Mouse (Mus musculus) kidney, adult 2 months (tissue): ENCODE results near the gene Dab2. TPM values are rescaled to one million over a fixed set of nuclear protein-coding genes. Genes with fewer than 3 reads are reported as not detected.

Experiments
- DNase-seq: peaks from one replicate; pipeline ENCODE4 v3.0.0; 2021
- H3K27ac ChIP-seq: fragments of 200-500 bp; 2 replicates; pipeline ENCODE4 v1.5.1; 2012; ENCODE audit warnings: low read depth, low read length, control low read depth, inconsistent platforms; ENCODE audit not compliant: insufficient read depth
- H3K27me3 ChIP-seq: fragments of 200-500 bp; replicated peaks from 2 replicates; pipeline ENCODE4 v1.6.1; 2012; ENCODE audit warnings: mild to moderate bottlenecking, moderate library complexity, low read length, inconsistent platforms; ENCODE audit not compliant: control insufficient read depth, insufficient read depth
- H3K36me3 ChIP-seq: fragments of 200-500 bp; 2 replicates; pipeline ENCODE4 v1.6.1; 2012; ENCODE audit warnings: mild to moderate bottlenecking, moderate library complexity, low read length, inconsistent platforms; ENCODE audit not compliant: control insufficient read depth, insufficient read depth
- H3K4me1 ChIP-seq: fragments of 200-500 bp; 2 replicates; pipeline ENCODE4 v1.6.1; 2011; ENCODE audit warnings: low read length; ENCODE audit not compliant: control insufficient read depth, insufficient read depth
- H3K4me3 ChIP-seq: fragments of 200-500 bp; 2 replicates; pipeline ENCODE4 v1.5.1; 2011; ENCODE audit warnings: mild to moderate bottlenecking, low read depth, low read length, control low read depth; ENCODE audit not compliant: insufficient read depth
- CTCF ChIP-seq: fragments of 200-500 bp; conservative IDR thresholded peaks from 2 replicates; pipeline ENCODE4 v1.5.1; 2011; ENCODE audit warnings: low read depth, mild to moderate bottlenecking, control low read depth, low read length, moderate library complexity, mixed read lengths; ENCODE audit not compliant: insufficient read depth, insufficient read length
- POLR2A ChIP-seq: fragments of 200-500 bp; IDR thresholded peaks from one replicate; pipeline ENCODE4 v1.6.1; 2011; ENCODE audit warnings: low read depth, low read length, control low read depth
- WGBS: fragments of 180-500 bp; shearing (Covaris S2); methylation state at CpG from one replicate; pipeline ENCODE4 v1.1.7; 2018; 5-methylcytosine and 5-hydroxymethylcytosine counted together
- polyA plus RNA-seq: library from polyadenylated mRNA; depleted of rRNA; stranded (reverse); fragments of >200 nt; gene quantifications from 2 replicates; pipeline ENCODE4 v1.2.3, GENCODE M21; 2012

The Dab2 gene
- polyA plus RNA-seq, 1 experiment, result 281 TPM

- H3K4me3 ChIP-seq, result no peak overlapping the region
- H3K27ac ChIP-seq, result no peak overlapping the region
- H3K4me1 ChIP-seq, result no peaks in the 10 kb centered on the region
- 37% methylated on average over 11 of the region's 11 CpGs for WGBS
- no peaks in the 10 kb centered on the region for H3K27me3 ChIP-seq
- DNase-seq, result peak; percentile 62
- H3K36me3 ChIP-seq, result no peaks in the 10 kb centered on the region
- no peak for TF ChIP-seq CTCF
- no peak for TF ChIP-seq POLR2A
Observed at GRCm38 (mm10) chr15:6278606-6279468, 20.8 kb upstream of the Dab2 start.

GRCm38 (mm10) chr15:6280021-6280451, 19.6 kb upstream of the Dab2 start:
- no peak for TF ChIP-seq CTCF
- no peak for TF ChIP-seq POLR2A
- no peak for DNase-seq
- no peaks in the 10 kb centered on the region for H3K27me3 ChIP-seq
- no peak overlapping the region for H3K4me3 ChIP-seq
- no peak overlapping the region for H3K27ac ChIP-seq
- 72% methylated on average over 4 of the region's 4 CpGs for WGBS
- no peaks in the 10 kb centered on the region for H3K4me1 ChIP-seq
- no peaks in the 10 kb centered on the region for H3K36me3 ChIP-seq

GRCm38 (mm10) chr15:6283249-6283648, 16.3 kb upstream of the Dab2 start:
- DNase-seq, result no peak
- no peak overlapping the region for H3K27ac ChIP-seq
- no peak overlapping the region for H3K4me3 ChIP-seq
- WGBS, result 69% methylated on average over 9 of the region's 9 CpGs
- TF ChIP-seq POLR2A, result no peak
- no peak for TF ChIP-seq CTCF
- no peaks in the 10 kb centered on the region for H3K36me3 ChIP-seq
- H3K27me3 ChIP-seq, result no peaks in the 10 kb centered on the region
- H3K4me1 ChIP-seq, result no peaks in the 10 kb centered on the region

- Histone ChIP-seq H3K36me3 (no peaks in the 10 kb centered on the region), H3K27me3 (no peaks in the 10 kb centered on the region), H3K4me3 (no peak overlapping the region), H3K27ac (no peak overlapping the region), H3K4me1 (peaks cover 11% of the 10 kb centered on the region)
- DNase-seq, result no peak
- TF ChIP-seq CTCF (no peak), POLR2A (no peak)
- WGBS, result 64% methylated on average over 2 of the region's 2 CpGs
Observed at GRCm38 (mm10) chr15:6296071-6296470, 3.5 kb upstream of the Dab2 start.

- no peaks in the 10 kb centered on the region for H3K36me3 ChIP-seq
- no peak overlapping the region for H3K4me3 ChIP-seq
- H3K4me1 ChIP-seq, result peaks cover 11% of the 10 kb centered on the region
- H3K27ac ChIP-seq, result no peak overlapping the region
- 59% methylated on average over 3 of the region's 3 CpGs for WGBS
- DNase-seq, result no peak
- no peaks in the 10 kb centered on the region for H3K27me3 ChIP-seq
- TF ChIP-seq CTCF (no peak), POLR2A (no peak)
Observed at GRCm38 (mm10) chr15:6298726-6299125, 862 bp upstream of the Dab2 start.

- Histone ChIP-seq H3K27me3 (no peaks in the 10 kb centered on the region), H3K36me3 (no peaks in the 10 kb centered on the region), H3K4me1 (peaks cover 13% of the 10 kb centered on the region), H3K27ac (peak overlapping the region; percentile 78), H3K4me3 (peak overlapping the region; percentile 35)
- WGBS, result 52% methylated on average over 4 of the region's 4 CpGs
- TF ChIP-seq POLR2A (no peak), CTCF (no peak)
- DNase-seq, result peak; percentile 86
Observed at GRCm38 (mm10) chr15:6302219-6302618, 2.6 kb downstream of the Dab2 start.

- TF ChIP-seq POLR2A (no peak), CTCF (no peak)
- H3K27ac ChIP-seq, result peak overlapping the region; percentile 78; the same call in 1 of the 2 replicates
- no peak overlapping the region for H3K4me3 ChIP-seq
- 65% methylated on average over 2 of the region's 2 CpGs for WGBS
- peaks cover 9% of the 10 kb centered on the region for H3K4me1 ChIP-seq
- H3K27me3 ChIP-seq, result no peaks in the 10 kb centered on the region
- no peak for DNase-seq
- no peaks in the 10 kb centered on the region for H3K36me3 ChIP-seq
Observed at GRCm38 (mm10) chr15:6303822-6304221, 4.2 kb downstream of the Dab2 start.
